Mouse (Mus musculus) testis, adult 2 months (tissue): ENCODE data around the gene Tmem50a.

ENCODE experiments used
- CTCF ChIP-seq: fragments of 200-500 bp; IDR thresholded peaks from 2 replicates; pipeline ENCODE4 v1.5.1; 2012; ENCODE audit warnings: low read depth, mild to moderate bottlenecking, inconsistent platforms, low read length, moderate library complexity; ENCODE audit not compliant: control insufficient read depth, insufficient read depth, insufficient replicate concordance
- POLR2A ChIP-seq: fragments of 200-500 bp; IDR thresholded peaks from 2 replicates; pipeline ENCODE4 v1.6.1; 2012; ENCODE audit warnings: low read depth, mild to moderate bottlenecking, inconsistent platforms, low read length, moderate library complexity; ENCODE audit not compliant: control insufficient read depth

DNA sequence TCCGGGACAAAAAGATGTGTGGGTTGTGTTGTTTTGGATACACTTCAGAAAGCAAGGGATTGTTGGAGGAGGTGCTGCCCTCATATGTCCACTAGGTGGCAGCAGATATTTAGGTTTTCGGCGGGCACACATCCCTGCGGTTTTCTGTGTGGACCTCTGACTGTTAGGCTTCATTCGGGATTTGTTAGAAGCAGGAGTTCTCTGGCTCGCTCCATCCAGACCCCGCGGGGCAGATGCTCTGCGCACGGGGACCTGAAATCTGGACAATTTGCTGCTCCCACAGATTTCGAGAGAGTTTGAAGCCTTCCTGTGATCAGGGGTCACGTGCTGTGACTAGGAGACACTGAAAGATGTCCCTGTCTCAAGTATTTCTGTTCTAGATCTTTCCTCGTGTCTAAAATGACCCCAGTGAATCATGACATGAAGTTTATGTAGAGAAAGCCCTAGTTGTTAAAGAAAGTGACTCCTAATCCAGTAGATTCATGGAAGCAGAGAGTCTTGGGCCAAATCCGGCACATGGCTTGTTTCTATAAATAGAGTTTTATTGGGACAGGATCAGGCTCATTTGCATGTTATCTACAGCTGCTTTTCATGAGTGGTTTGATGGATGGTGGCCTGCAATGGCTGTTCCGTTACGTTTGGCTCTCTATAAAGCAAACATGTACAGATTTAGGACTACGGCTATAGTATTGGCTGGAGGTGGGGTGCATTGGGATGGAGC, 31.4 kb upstream of the Tmem50a start:
- TF ChIP-seq CTCF (peak; percentile 71; the same call in 1 of the 2 replicates), POLR2A (no peak)
